Mouse (Mus musculus) gastrocnemius, adult 2 months (tissue): ENCODE data around the gene Avil. TPM values are rescaled to one million over a fixed set of nuclear protein-coding genes. Genes with fewer than 3 reads are reported as not detected.
A peak's percentile ranks its signal among the peaks of the same experiment; 100 is the strongest.

ENCODE experiments used
- DNase-seq: peaks from one replicate; pipeline ENCODE4 v3.0.0; 2022
- H3K27ac ChIP-seq: fragments of 200-600 bp; 2 replicates; pipeline ENCODE4 v1.8.1; 2022; ENCODE audit warnings: mild to moderate bottlenecking
- H3K4me3 ChIP-seq: fragments of 200-600 bp; 2 replicates; pipeline ENCODE4 v1.8.1; 2022; ENCODE audit warnings: mild to moderate bottlenecking, moderate library complexity
- CTCF ChIP-seq: fragments of 200-600 bp; IDR thresholded peaks from 2 replicates; pipeline ENCODE4 v1.8.1; 2022; ENCODE audit warnings: antibody characterized with exemption, mild to moderate bottlenecking, moderate library complexity
- intact Hi-C: fragments of 180-260 bp; cut with DNase I; formaldehyde crosslinking; loops from one replicate; pipeline ENCODE4 v1.15.1; 2025
- total RNA-seq, 2 experiments: library from RNA; stranded (reverse); gene quantifications; 2 replicates each; pipeline ENCODE4 v1.2.3; 2021

Avil gene
- total RNA-seq, 2 experiments from 2014 or later, result 3.2 to 5.7 TPM

DNA sequence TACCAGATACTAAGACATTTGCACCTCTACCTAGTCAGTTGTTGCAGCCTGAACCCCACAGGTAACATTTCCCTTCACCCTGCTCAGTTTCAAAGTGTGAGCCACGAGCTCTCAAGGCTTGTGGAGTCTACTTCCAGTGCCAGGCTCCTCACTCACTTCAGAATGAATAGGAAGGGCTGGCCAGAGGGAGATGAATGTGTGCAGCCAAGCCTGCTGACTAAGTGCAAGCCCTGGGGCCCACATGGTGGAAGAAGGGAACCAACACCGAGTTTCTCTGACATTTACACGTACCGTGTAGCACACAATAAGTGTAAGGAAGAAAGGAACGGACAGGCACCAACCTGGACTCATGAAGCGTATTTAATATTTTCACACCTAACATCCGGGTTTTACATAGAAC is 3.3 kb downstream of the Avil start:
- intact Hi-C loops, result no loop called here
- H3K4me3 ChIP-seq, result no peak overlapping the region
- TF ChIP-seq CTCF, result no peak
- H3K27ac ChIP-seq, result no peak overlapping the region
- no peak for DNase-seq

DNA sequence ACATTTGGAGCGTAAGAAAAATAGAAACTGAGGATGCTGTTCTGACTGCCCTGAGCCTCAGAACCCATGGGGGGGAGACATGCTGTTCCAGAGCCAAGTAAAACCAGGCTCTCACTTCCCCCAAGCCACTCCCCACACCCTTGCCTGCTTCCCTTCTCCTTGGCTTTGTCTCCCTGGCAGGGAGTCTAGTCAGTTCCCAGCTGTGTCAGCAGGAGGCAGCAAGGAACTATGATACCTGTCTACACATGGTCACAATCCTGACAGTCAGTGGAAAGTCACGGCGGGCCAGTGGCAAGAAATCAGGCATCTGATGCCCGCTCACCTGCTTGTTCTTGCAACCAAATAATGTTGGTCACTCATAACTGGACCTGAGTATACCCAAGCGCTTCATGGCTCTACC is 16.0 kb downstream of the Avil start:
- intact Hi-C loops, result no loop called here
- no peak for DNase-seq
- Histone ChIP-seq H3K4me3 (no peak overlapping the region), H3K27ac (no peak overlapping the region)
- peak; percentile 49 for TF ChIP-seq CTCF

DNA sequence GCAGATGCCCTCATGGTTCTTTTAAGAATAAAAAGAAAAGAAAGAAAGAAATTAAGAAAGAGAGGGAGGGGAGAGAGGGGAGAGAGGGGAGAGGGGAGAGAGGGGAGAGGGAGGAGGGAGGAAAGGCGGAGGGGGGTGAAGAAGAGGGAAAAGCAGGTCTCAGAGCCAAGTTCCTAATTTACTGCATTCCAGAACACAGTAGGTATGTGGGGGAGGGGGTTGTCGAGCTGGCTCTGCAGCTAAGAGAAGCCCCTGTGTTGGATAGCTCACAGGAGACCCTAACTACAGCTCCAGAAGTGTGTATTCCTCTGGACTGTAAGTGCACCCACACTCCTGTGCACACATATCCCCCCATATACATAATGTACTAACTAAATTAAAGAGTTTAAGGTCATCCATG is 16.6 kb downstream of the Avil start:
- no peak for TF ChIP-seq CTCF
- H3K4me3 ChIP-seq, result no peak overlapping the region
- intact Hi-C loops, result no loop called here
- DNase-seq, result no peak
- H3K27ac ChIP-seq, result no peak overlapping the region

DNA sequence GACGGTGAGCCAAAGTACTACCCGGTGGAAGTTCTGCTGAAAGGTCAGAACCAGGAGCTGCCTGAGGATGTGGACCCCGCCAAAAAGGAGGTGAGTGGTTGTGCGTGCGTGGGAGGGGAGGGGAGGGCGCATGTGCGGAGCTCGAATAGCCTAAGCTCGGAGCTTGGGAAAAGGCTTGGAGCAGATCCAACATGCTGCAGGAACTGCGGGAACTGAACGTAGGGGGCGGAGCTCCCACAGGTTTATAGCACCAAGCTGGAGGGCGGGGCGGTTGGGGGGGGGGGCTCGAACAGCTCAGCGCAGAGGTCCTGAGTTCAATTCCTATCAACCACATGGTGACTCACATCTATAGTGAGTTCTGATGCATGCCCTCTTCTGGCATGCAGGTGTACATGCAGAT is 17.9 kb downstream of the Avil start:
- Histone ChIP-seq H3K4me3 (no peak overlapping the region), H3K27ac (no peak overlapping the region)
- intact Hi-C loops, result no loop called here
- no peak for DNase-seq
- TF ChIP-seq CTCF, result no peak

DNA sequence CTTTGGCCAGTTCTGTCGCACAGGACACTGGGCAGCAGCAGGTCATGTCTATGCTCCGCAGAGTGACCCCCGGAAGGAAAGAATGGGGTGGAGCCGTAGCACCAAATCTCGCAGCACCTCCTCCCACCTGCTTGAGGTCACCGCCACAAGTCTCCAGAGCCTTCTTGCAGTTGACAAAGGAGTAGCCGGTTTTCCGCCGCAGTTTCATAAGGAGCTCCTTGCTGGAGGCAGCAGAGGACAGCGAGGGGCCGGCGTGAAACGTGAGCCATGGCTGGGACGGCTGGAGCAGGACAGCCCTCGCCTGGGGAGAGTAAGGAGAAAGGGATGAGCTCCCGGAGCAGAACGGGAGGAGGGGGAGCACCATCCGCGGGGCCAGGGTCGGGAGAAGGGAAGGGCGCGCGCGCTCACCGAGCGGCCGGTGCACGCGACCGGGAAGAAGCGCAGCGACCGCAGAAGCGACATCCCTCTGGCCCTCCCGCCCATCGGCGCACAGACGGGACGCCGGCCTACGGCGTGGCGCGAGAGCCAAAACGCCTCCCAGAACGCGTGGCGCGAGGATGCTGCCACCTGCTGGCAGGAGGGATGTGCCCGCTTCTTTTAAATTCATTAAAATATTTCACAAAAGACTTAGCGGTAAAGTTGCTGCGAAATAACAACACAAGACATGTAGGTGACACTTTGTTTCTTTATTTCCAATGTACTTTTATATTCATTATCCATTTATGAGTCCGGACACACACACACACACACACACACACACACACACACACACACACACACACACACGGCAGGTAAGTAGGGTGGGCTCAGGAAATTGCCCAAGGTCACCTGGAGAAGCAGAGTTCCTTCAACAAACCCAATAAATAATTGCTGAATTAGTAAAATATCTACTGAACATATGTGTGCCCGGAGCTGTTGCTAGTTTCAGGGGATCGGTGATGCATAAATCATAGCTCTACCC is 30.1 kb downstream of the Avil start, which contains the start of gene Tsfm:
TSS of gene Tsfm (minus strand) at position 505 of the 961 bp plus-strand sequence.
- Histone ChIP-seq H3K27ac (peak within 1 kb of the TSS; percentile 90), H3K4me3 (peak within 1 kb of the TSS; percentile 98)
- intact Hi-C loops, result loop anchor here (1.0 to 2.0 kb wide), 2 partner anchors 44 to 111 kb away; no protein-coding TSS in a partner anchor
- TF ChIP-seq CTCF, result no peak; the same call in none of the 2 replicates
- DNase-seq, result peak; percentile 96

DNA sequence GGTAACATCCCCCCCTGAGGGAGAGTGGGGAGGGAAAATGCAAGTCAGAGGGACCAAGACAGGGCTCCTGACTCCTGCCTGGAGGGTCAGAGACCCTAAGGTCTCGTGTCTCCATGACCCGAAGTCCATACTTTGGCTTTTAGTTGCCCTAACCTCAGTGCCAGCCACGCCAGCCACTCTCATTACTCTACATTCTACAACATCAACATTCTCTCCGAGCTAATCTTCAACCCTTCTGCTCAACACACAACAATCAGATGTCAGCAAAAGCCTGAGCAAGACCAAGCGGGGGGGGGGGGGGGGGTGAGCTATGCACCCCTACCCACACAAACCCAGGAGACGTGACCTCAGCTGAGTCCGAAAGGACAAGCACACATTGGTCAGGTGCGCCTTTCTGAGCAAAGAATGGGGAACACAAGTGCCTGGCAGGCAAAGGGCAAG is 32.8 kb downstream of the Avil start:
- TF ChIP-seq CTCF, result no peak
- intact Hi-C loops, result no loop called here
- no peak for DNase-seq

DNA sequence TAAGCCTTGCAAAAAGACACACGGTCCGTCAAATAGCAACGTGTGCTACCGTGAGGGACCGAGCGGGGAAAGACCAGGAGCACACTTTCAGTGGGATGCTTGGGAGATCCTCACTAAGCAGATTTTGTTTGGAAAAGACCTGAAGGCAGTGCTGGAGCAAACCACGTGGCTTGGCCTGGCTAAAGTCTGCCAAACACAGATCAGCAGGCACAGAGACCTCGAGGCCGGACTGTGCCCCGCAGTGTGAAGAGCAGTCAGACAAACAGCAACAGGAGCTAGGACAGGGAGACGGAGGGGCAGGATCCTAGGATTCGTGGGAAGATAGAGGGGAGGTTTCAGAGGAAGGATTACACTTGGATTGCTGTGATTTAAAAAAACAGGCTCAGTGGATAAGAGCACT is 35.8 kb downstream of the Avil start:
- TF ChIP-seq CTCF, result no peak
- Histone ChIP-seq H3K27ac (no peak overlapping the region), H3K4me3 (no peak overlapping the region)
- DNase-seq, result no peak
- intact Hi-C loops, result no loop called here

More for the DNA sequence above, 32.8 kb downstream of the Avil start:
- Histone ChIP-seq H3K4me3 (no peak overlapping the region), H3K27ac (no peak overlapping the region)

DNA sequence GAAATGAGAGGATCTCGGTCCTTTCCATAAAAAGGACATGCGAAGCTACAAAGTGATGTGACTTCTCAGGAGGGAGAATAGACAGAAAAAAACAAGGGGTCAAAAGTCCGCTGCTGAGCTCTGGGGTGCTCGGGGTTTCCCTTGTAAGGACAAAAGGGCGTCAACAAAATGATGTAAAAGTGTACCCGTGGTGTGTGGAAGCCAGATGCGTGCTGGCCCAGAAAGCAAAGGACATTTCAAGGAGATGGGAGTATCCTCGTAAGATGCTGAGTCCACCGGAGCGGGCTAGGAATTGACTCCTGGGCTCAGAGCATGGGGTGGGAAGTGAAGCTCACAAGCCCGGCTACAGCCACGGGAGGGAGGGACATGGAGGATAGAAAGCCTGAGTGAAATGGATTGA is 37.1 kb downstream of the Avil start:
- DNase-seq, result no peak
- intact Hi-C loops, result no loop called here
- no peak overlapping the region for H3K27ac ChIP-seq
- no peak for TF ChIP-seq CTCF
- no peak overlapping the region for H3K4me3 ChIP-seq

DNA sequence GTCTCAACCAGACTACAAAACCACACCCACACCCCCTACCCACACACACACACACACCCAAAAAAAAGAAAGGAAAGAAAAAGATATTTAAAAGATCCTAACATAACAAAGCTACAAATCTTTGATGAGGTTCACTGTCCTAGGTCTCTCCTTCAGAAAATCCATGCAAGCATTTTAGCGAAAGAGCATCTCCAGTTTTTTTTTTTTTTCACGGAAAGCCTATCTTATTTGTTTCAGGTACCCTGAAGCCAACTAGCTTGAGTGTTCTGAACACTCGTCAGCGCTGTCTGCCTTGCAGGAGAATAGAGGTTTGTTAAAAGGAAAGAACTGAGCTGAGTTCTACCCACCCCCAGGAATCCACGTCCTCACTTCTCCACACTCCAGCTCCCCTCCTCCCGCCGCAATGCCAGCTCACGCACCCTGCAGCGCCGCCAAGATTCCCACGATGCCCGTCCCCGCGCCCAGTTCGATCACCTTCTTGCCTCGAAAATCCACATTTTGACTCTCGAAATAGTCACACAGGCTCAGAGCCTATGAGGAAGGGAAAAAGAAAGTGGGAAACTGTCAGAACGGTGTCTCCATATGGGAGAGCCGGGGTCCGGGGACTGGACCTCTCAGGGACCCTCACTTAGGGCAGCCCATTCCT is 40.2 kb downstream of the Avil start:
- H3K27ac ChIP-seq, result peak overlapping the region; percentile 88

DNA sequence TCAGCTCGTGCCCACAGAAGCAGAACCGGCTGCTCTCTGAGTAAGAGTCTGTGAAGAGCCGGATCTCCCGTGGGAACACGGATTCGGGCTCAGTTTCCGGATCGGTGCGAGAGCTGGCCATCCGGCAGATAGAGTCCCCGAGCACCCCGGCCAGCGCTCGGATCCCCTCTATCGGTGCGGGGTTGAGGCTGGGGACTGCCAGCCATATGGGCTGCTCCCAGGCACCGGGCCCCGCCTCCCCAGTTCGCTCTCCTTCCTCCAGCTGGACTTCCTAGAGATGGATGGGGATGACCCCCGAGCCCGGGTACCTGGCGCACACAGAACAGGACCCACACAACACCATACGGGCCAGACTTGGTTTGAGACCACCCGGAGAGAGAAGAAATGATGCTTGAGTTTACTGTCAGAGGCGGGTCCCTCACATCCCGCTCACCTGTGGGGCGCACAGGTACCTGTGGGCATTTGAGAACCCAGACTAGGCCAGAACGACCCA is 40.8 kb downstream of the Avil start, which contains the start of the genes Mettl1 and Eef1akmt3:
TSS of gene Mettl1 (plus strand) at position 141 of the 493 bp plus-strand sequence.
TSS of gene Eef1akmt3 (minus strand) at position 240 of the 493 bp plus-strand sequence.
- Histone ChIP-seq H3K4me3 (peak within 1 kb of the TSS; percentile 89), H3K27ac (peak within 1 kb of the TSS; percentile 88)
- DNase-seq, result peak; percentile 55
- no peak for TF ChIP-seq CTCF
- intact Hi-C loops, result no loop called here

More for the DNA sequence above, 40.2 kb downstream of the Avil start:
- intact Hi-C loops, result no loop called here
- peak overlapping the region; percentile 89 for H3K4me3 ChIP-seq
- no peak for DNase-seq
- TF ChIP-seq CTCF, result no peak

DNA sequence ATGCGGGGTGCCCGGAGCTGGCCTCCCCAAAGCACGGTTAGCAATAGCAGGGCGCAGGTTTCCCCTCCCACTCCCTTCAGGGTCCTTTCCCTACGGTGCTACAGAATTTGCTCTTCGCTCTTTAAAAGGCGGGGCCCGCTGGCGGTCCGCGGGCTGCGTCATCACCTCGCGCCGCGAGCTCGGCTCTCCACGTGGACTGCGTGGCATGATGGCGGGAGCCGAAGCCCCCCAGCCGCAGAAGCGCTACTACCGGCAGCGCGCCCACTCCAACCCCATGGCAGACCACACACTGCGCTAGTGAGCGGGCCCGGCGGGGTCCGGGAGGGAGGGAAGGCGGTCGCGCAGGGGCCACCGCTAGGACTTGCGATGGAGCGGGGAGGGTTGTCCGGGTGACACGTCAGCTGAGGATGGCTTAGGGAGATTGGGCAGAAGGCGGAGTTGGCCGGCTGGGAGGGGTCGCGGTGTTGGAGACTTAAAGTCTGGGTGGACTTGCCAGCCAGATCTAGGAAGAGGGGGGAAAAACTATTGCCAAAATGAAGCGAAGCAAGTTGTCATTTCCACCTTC is 41.3 kb downstream of the Avil start:
- TF ChIP-seq CTCF, result no peak
- H3K27ac ChIP-seq, result peak overlapping the region; percentile 88
- peak; percentile 92 for DNase-seq
- intact Hi-C loops, result no loop called here
- peak overlapping the region; percentile 89 for H3K4me3 ChIP-seq

DNA sequence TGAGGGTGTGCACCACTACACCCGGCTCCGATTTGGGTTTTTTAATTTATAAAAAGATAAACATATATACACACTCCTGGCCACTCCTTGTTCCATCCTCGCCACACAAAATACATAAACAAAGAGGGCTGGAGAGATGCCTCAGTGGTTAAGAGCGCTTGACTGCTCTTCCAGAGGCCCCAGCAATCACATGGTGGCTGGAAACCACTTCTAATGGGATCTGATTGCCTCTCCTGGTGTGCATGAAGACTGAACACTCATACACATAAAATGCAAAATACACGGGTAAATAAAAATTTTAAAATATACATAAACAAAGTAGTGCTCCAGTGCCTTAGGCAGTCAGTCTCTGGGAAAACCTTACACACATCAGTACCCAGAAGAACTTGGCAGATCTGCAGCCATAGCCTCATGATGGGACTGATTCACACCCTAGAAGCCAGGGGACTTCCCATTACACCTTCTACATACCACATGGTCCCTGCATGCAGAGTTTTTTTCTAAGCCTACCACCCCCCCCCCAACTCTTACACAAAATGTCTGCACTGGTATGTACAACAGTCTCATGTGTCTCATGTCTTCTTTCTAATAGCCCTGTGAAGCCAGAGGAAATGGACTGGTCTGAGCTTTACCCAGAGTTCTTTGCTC is 42.1 kb downstream of the Avil start:
- no peak for TF ChIP-seq CTCF
- H3K4me3 ChIP-seq, result peak overlapping the region; percentile 89
- no peak for DNase-seq
- intact Hi-C loops, result no loop called here
- peak overlapping the region; percentile 88 for H3K27ac ChIP-seq
